Mouse (Mus musculus) limb, embryonic 14.5 days (tissue): Measurements from ENCODE around the gene Eif3d. TPM values are rescaled to one million over a fixed set of nuclear protein-coding genes. Genes with fewer than 3 reads are reported as not detected.

ENCODE experiments used
- ATAC-seq: fragments of 200-750 bp; cut with Nextera tagmentation; 2 replicates; pipeline ENCODE4 v1.8.0; 2017; ENCODE audit warnings: low read depth, moderate number of reproducible peaks, moderate TSS enrichment; ENCODE audit not compliant: low FRiP score
- DNase-seq: peaks from one replicate; pipeline ENCODE4 v3.0.0-alpha.2; 2015; ENCODE audit warnings: low spot score
- H3K27ac ChIP-seq: fragments of 300-500 bp; sonication (generic); replicated peaks from 2 replicates; pipeline ENCODE4 v1.5.1; 2014; ENCODE audit warnings: low read depth, mild to moderate bottlenecking, low read length, moderate library complexity, mixed read lengths
- H3K27me3 ChIP-seq: fragments of 300-500 bp; sonication (generic); 2 replicates; pipeline ENCODE4 v1.6.1; 2014; ENCODE audit warnings: low read length, mixed read lengths; ENCODE audit not compliant: control insufficient read depth, insufficient read depth
- H3K36me3 ChIP-seq: fragments of 300-500 bp; sonication (generic); 2 replicates; pipeline ENCODE4 v1.6.1; 2014; ENCODE audit warnings: mild to moderate bottlenecking, low read length, moderate library complexity, mixed read lengths; ENCODE audit not compliant: control insufficient read depth, insufficient read depth
- H3K4me1 ChIP-seq: fragments of 300-500 bp; sonication (generic); 2 replicates; pipeline ENCODE4 v1.6.1; 2014; ENCODE audit warnings: antibody characterized with exemption, low read length, mixed read lengths; ENCODE audit not compliant: control insufficient read depth, insufficient read depth
- H3K4me2 ChIP-seq: fragments of 300-500 bp; sonication (generic); replicated peaks from 2 replicates; pipeline ENCODE4 v1.6.1; 2014; ENCODE audit warnings: low read depth, mild to moderate bottlenecking, low read length, moderate library complexity; ENCODE audit not compliant: severe bottlenecking
- H3K4me3 ChIP-seq: fragments of 300-500 bp; sonication (generic); replicated peaks from 2 replicates; pipeline ENCODE4 v1.5.1; 2014; ENCODE audit warnings: low read length
- H3K9ac ChIP-seq: fragments of 300-500 bp; sonication (generic); 2 replicates; pipeline ENCODE4 v1.6.1; 2014; ENCODE audit warnings: mild to moderate bottlenecking, low read depth, low read length, moderate library complexity; ENCODE audit not compliant: severe bottlenecking
- H3K9me3 ChIP-seq: fragments of 300-500 bp; sonication (generic); 2 replicates; pipeline ENCODE4 v1.6.1; 2016; ENCODE audit warnings: low read length; ENCODE audit not compliant: control insufficient read depth
- POLR2A ChIP-seq: fragments of 200-500 bp; IDR thresholded peaks from 2 replicates; pipeline ENCODE4 v1.8.0; 2012; ENCODE audit warnings: inconsistent platforms, mild to moderate bottlenecking, moderate library complexity, borderline replicate concordance; ENCODE audit not compliant: insufficient read depth, insufficient read length; ENCODE audit errors: extremely low read depth
- WGBS: fragments of 180-500 bp; shearing (Covaris S2); extraction: QIAGEN DNeasy Blood & Tissue Kit; methylation state at CpG from one replicate; pipeline ENCODE4 v1.1.7; 2014; 5-methylcytosine and 5-hydroxymethylcytosine counted together
- polyA plus RNA-seq, 2 experiments: library from polyadenylated mRNA; depleted of rRNA in 1 of 2; stranded (reverse) in 1 of 2; unstranded in 1 of 2; fragments of >200 nt; fragmentation: Nextera tagmentation in 1 of 2; extraction: Ambion mirVana in 1 of 2; gene quantifications; 2 replicates each; pipeline versions ENCODE4 v1.2.1 to v1.2.3; 2012 to 2014

The Eif3d gene
- polyA plus RNA-seq, 2 experiments = 188 to 204 TPM

DNA sequence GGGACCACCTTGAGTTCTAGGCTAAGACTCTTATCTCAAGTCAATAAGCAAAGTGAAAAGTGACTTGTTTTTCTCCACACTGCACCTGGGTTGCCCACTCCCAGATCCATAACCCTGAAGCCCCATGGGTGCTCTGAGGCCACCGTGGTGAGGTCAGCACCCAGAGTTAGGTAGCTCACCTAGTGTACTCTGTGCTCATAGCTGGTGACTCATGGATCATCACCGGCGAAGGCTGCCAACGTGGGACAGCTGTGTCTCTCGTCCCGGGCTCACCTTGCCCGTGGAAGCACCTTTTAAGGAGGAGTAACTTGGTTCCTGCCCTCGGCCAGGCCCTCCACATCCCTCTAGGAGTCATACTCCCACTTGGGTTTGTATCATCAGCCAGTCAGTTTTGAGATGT is 57.6 kb downstream of the Eif3d start:
- ATAC-seq = no peak
- WGBS = 84% methylated on average over 8 of the region's 8 CpGs
- no peak for DNase-seq

GRCm38 (mm10) chr15:77912585-77912984 is 58.0 kb downstream of the Eif3d start:
- H3K4me1 ChIP-seq = peaks cover 8% of the 10 kb centered on the region
- H3K4me3 ChIP-seq = no peak overlapping the region
- no peak for TF ChIP-seq POLR2A
- no peak overlapping the region for H3K9ac ChIP-seq
- H3K36me3 ChIP-seq = peaks cover 30% of the 10 kb centered on the region
- H3K27me3 ChIP-seq = no peaks in the 10 kb centered on the region
- H3K27ac ChIP-seq = no peak overlapping the region
- H3K4me2 ChIP-seq = no peak overlapping the region
- 55% methylated on average over 7 of the region's 7 CpGs for WGBS
- no peak for DNase-seq
- no peak for ATAC-seq
- H3K9me3 ChIP-seq = no peaks in the 10 kb centered on the region

More for the DNA sequence above, 57.6 kb downstream of the Eif3d start:
- H3K4me2 ChIP-seq = no peak overlapping the region
- H3K4me3 ChIP-seq = no peak overlapping the region
- TF ChIP-seq POLR2A = no peak
- H3K27me3 ChIP-seq = no peaks in the 10 kb centered on the region
- no peaks in the 10 kb centered on the region for H3K9me3 ChIP-seq
- no peak overlapping the region for H3K27ac ChIP-seq
- peaks cover 3% of the 10 kb centered on the region for H3K4me1 ChIP-seq
- no peak overlapping the region for H3K9ac ChIP-seq
- peaks cover 35% of the 10 kb centered on the region for H3K36me3 ChIP-seq

GRCm38 (mm10) chr15:77912048-77912447 is 58.6 kb downstream of the Eif3d start:
- no peak overlapping the region for H3K9ac ChIP-seq
- peaks cover 29% of the 10 kb centered on the region for H3K36me3 ChIP-seq
- no peaks in the 10 kb centered on the region for H3K27me3 ChIP-seq
- no peaks in the 10 kb centered on the region for H3K9me3 ChIP-seq
- no peak overlapping the region for H3K4me3 ChIP-seq
- peaks cover 10% of the 10 kb centered on the region for H3K4me1 ChIP-seq
- no peak overlapping the region for H3K27ac ChIP-seq
- WGBS = 54% methylated on average over 5 of the region's 5 CpGs
- DNase-seq = no peak
- no peak for TF ChIP-seq POLR2A
- ATAC-seq = no peak
- no peak overlapping the region for H3K4me2 ChIP-seq

- ATAC-seq (no peak), DNase-seq (no peak)
- Histone ChIP-seq H3K4me3 (no peak overlapping the region), H3K4me2 (no peak overlapping the region), H3K9me3 (no peaks in the 10 kb centered on the region), H3K36me3 (peaks cover 22% of the 10 kb centered on the region), H3K27me3 (no peaks in the 10 kb centered on the region), H3K4me1 (peaks cover 10% of the 10 kb centered on the region), H3K27ac (no peak overlapping the region), H3K9ac (0 out of 2 replicates have a peak overlapping the region, but pooled peaks have one; percentile 7)
- 25% methylated on average over 2 of the region's 2 CpGs for WGBS
- no peak for TF ChIP-seq POLR2A
Observed at GRCm38 (mm10) chr15:77911065-77911464, 59.5 kb downstream of the Eif3d start.

Other genes with a start within 250 kb of the Eif3d start
- 0.09 and 0.22 TPM in 2 replicates for gene Apol9b, start 241.8 kb downstream of the Eif3d start, polyA plus RNA-seq (2012; rRNA removed)
- gene Apol9b, start 241.8 kb downstream of the Eif3d start, polyA plus RNA-seq (2014; fragmentation: Nextera tagmentation; extraction: Ambion mirVana) = 0.12 TPM in 1 of 2 replicates, not detected in the other
- gene Apol8, start 213.8 kb downstream of the Eif3d start, polyA plus RNA-seq (2012; rRNA removed) = 0.14 and 0.19 TPM in 2 replicates
- gene Apol8, start 213.8 kb downstream of the Eif3d start, polyA plus RNA-seq (2014; fragmentation: Nextera tagmentation; extraction: Ambion mirVana) = not detected in 2 replicates
- 38.7 and 46.7 TPM in 2 replicates for gene Myh9, start 128.6 kb downstream of the Eif3d start, polyA plus RNA-seq (2012; rRNA removed)
- 53.2 and 54.6 TPM in 2 replicates for gene Myh9, start 128.6 kb downstream of the Eif3d start, polyA plus RNA-seq (2014; fragmentation: Nextera tagmentation; extraction: Ambion mirVana)
- gene Txn2, start 41.8 kb downstream of the Eif3d start, polyA plus RNA-seq (2012; rRNA removed) = 183 and 193 TPM in 2 replicates
- gene Txn2, start 41.8 kb downstream of the Eif3d start, polyA plus RNA-seq (2014; fragmentation: Nextera tagmentation; extraction: Ambion mirVana) = 266 and 270 TPM in 2 replicates
- gene Foxred2, start 14.1 kb downstream of the Eif3d start, polyA plus RNA-seq (2012; rRNA removed) = 9.6 and 11.9 TPM in 2 replicates
- 5.6 and 7.1 TPM in 2 replicates for gene Foxred2, start 14.1 kb downstream of the Eif3d start, polyA plus RNA-seq (2014; fragmentation: Nextera tagmentation; extraction: Ambion mirVana)
- gene Cacng2, start 149.2 kb upstream of the Eif3d start, polyA plus RNA-seq (2012; rRNA removed) = 0.03 TPM in 1 of 2 replicates, not detected in the other
- gene Cacng2, start 149.2 kb upstream of the Eif3d start, polyA plus RNA-seq (2014; fragmentation: Nextera tagmentation; extraction: Ambion mirVana) = not detected in 2 replicates
- gene Ift27, start 203.3 kb upstream of the Eif3d start, polyA plus RNA-seq (2012; rRNA removed) = 44.4 and 45.3 TPM in 2 replicates
- gene Ift27, start 203.3 kb upstream of the Eif3d start, polyA plus RNA-seq (2014; fragmentation: Nextera tagmentation; extraction: Ambion mirVana) = 98.1 and 102 TPM in 2 replicates
- 0.16 TPM in 1 of 2 replicates, not detected in the other for gene Pvalb, start 235.6 kb upstream of the Eif3d start, polyA plus RNA-seq (2012; rRNA removed)
- 0.29 TPM in 1 of 2 replicates, not detected in the other for gene Pvalb, start 235.6 kb upstream of the Eif3d start, polyA plus RNA-seq (2014; fragmentation: Nextera tagmentation; extraction: Ambion mirVana)